Mouse (Mus musculus): ENCODE measurements at regions not wholly inside any gene's neighbourhood (a gene's known extent, or its start where the extent isn't known, plus 50 kb on each side); places are given as distances from the start of the nearest gene placed in this dataset.
A peak's percentile ranks its signal among the peaks of the same experiment; 100 is the strongest.

DNA sequence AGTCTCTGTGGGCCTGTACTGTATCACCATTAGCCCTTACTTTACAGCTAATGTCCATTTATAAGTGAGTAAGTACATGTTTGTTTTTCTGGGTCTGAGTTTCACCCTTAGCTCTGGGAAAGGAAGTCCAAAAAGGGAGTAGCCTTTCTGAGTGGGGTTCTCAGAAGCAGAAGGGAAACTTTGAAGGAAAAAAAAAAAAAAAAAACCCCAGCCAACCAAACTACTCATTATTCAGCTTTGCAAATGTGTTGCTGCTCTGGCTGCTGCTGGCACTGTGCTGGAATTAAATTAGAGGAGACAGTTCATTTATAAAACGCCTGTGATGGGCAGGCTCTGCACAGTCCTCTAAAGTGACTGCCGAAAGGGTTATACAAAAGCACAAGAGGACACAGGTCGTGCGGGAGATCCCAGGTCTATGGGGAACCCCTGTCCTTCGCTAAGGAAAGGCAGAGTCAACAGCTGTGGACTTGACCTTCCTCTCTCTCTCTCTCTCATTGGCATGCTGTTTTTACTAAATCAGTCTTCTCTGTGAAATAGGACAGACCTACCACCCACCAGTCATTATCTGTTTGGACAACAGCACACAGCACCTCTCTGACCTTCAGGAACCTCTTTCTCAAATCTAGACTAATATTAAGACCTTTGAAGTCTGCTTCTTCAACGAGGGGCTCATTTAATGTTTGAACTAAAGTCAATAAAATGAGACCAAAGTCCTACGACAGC is 165.4 kb downstream of the Cd47 start:
- peak; percentile 54 for DNase-seq (ENCODE audit: inconsistent ontology term)

- no peak for DNase-seq (ENCODE audit: inconsistent ontology term)
Observed at GRCm38 (mm10) chr16:49966251-49966588, 165.9 kb downstream of the Cd47 start.

DNA sequence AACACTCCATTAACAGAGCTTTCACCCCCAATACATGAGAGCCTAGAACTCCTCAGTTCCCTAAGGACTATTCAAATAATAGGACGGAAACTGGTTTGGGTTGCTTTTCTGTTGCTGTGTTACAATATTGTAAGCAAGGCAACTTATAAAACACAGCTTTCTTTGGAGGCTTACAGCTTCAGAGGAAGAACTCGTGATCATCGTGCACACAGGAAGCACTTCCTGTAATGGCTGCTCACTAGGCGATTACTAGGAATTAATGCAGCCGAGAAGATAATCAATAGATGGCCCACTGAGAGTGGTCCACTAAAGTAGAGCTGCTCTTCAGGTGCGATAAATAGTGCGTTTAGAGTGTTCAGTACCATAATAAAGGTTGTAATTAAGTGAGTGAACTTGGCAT is 166.8 kb downstream of the Cd47 start:
- DNase-seq (ENCODE audit: inconsistent ontology term) = no peak

GRCm38 (mm10) chr16:49968291-49968870 is 168.0 kb downstream of the Cd47 start:
- no peak for DNase-seq (ENCODE audit: inconsistent ontology term)

- no peak for DNase-seq (ENCODE audit: inconsistent ontology term)
Observed at GRCm38 (mm10) chr16:49969035-49969434, 168.7 kb downstream of the Cd47 start.

DNA sequence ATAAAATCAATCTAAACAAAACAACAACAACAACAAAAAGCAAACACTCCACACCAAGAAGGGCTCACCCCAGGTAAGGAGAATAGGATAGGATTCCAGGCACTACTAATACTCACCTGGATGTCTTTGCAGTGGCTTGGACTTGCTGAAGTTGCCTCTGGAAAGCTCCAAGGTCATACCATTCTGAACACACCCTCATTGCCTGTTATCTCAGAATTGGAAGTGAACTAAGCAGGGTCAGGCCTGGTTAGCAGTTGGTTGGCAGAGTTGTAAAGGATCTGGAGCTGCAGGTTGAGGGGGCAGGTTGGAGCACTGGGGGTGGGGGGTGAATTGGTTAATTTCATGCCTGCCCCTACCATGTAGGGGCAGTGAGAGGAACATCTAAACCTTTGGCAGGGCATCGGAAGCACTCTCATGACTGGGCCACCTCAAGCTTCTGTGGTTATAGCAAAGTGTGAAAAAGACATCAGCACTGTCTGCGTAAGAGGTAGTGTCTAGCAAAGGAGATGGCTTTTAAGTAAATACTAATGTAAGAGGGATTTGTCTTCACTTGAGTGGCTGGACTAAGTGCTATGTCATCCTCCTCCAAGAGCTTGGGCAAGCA is 169.5 kb downstream of the Cd47 start:
- DNase-seq (ENCODE audit: inconsistent ontology term) = no peak

- DNase-seq (ENCODE audit: inconsistent ontology term) = peak; percentile 82
Observed at GRCm38 (mm10) chr16:49970297-49970804, 170.0 kb downstream of the Cd47 start.

DNA sequence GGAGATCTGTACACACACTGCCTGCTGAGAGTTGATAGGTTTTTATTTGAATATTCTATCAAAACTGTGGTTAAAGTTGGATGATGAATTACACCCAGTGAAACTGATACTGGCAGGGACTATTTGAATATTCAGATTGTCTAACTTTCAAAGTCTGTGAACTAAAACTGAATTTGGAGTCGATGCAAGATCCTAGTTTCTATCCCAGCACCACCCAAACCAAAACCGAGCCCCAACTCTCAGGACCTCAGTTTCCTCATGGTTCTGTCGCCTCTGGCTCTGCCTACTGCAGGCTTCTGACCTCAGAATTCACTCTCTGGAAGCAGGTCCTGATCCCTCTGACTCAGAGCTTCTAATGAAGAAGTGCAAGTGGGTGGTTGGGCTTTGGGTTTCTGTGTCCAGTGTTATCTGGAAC is 170.8 kb downstream of the Cd47 start:
- peak; percentile 35 for DNase-seq (ENCODE audit: inconsistent ontology term)

- no peak for DNase-seq (ENCODE audit: inconsistent ontology term)
Observed at GRCm38 (mm10) chr16:49977276-49977675, 176.9 kb downstream of the Cd47 start.

GRCm38 (mm10) chr16:49979426-49979940 is 179.2 kb downstream of the Cd47 start:
- no peak for DNase-seq (ENCODE audit: inconsistent ontology term)

- peak; percentile 67 for DNase-seq (ENCODE audit: inconsistent ontology term)
Observed at GRCm38 (mm10) chr16:49980178-49980646, 179.9 kb downstream of the Cd47 start.

GRCm38 (mm10) chr16:49982180-49982579 is 181.8 kb downstream of the Cd47 start:
- peak; percentile 89 for DNase-seq (ENCODE audit: inconsistent ontology term)

DNA sequence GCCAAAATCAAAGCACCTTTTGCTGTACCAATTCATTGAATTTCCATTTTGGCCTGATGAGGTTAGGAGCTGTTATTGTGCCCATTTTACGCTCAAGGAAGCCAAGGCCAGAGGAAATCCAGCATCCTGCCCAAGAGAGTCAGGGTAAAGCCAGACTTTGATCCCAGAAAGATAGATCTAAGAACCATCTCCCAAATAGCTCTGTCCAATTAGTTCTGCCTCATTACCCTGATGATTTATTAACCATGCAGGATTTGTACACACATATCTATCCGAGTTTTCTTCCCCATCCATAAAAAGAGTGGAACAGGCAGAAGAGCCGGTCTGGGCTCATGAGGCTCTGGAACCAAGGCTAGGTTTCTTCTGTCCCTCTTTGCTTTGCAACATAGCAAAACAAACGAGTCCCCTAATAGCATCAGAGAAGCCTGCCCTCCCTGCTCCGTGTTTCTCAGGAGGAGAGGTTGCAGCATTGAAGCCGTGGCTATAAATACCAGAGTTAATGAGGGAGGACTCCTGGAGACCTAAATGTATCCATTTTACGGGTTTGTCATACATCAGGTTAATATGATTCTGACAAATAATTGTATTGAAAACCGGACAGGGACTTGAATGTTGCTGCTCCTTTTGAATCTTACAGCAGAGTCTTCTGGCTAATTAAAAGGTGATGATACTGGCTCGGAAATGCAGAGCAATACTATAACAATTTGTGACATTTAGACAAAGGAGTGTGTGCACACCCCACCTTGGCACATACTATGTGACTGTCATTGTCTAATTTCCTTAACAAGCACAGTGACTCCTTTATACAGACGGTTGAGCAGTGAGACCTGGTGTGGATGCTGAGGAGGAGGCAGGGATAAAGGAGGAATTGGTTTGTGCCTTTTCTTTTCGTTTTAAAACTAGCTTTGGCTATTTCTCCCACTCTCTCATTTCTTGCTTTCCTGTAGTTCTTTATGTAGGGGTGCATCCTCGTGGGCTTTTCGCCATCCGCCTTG is 185.0 kb downstream of the Cd47 start:
- DNase-seq (ENCODE audit: inconsistent ontology term) = no peak

- no peak for DNase-seq (ENCODE audit: inconsistent ontology term)
Observed at GRCm38 (mm10) chr16:49986954-49987353, 186.6 kb downstream of the Cd47 start.

- no peak for DNase-seq (ENCODE audit: inconsistent ontology term)
Observed at GRCm38 (mm10) chr16:49995822-49996221, 195.5 kb downstream of the Cd47 start.

DNA sequence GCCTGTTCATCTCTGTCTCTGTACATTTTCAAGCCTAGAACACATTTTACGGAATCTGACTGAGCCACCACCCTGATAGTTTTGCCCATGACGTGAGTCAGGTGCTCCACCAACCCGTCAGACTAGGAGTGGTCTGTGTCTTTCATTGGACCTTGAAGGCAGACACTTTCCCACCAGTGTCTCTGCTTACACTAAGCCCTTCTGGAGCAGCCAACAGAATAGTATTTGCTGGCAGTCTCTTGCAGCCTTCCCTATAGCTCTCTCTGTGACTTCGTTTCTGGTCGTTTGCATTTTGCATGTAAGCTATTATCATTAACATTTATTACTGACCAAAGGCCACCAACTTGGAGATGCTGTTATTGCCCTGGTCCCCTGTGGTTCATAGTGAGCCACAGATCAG is 196.3 kb downstream of the Cd47 start:
- DNase-seq (ENCODE audit: inconsistent ontology term) = no peak

DNA sequence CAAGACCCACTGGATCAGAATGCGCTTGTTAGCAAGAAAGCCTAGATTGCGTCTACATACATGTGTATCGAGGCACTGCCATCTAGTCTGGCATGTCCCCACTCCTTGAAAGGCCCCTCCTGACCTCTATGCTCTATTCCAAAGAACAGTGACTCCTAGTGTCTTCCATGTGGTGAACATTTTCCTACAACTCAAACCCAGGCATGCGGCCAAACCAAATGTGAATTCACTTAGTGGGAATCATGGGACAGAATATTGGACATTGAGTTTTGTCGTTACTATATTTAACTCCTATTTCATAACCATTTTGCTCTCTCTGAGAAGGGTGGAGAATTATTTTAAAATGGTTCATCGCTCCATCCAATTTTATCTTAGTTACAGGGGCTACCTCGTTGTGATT is 196.7 kb downstream of the Cd47 start:
- no peak for DNase-seq (ENCODE audit: inconsistent ontology term)

DNA sequence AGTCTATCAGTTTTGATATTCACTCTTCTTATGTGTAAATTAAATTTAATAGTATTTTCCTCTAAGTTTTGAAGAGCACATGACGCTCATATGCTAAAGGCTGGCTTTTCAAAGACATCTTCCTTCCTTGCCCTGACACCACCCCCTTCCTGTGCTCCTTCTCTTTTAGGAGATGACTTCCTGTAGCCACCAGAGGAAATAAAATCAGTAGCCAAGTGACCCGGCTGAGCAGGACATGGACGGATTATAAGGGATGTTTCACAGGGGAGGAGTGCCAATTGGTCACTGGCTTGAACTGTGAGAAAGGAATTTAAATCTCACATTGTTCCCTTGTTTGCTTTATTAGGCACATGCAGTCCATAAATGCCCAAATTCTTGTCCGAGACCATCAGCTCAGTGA is 200.5 kb downstream of the Cd47 start:
- peak; percentile 30 for DNase-seq (ENCODE audit: inconsistent ontology term)

GRCm38 (mm10) chr16:50001662-50002455 is 201.5 kb downstream of the Cd47 start:
- no peak for DNase-seq (ENCODE audit: inconsistent ontology term)

DNA sequence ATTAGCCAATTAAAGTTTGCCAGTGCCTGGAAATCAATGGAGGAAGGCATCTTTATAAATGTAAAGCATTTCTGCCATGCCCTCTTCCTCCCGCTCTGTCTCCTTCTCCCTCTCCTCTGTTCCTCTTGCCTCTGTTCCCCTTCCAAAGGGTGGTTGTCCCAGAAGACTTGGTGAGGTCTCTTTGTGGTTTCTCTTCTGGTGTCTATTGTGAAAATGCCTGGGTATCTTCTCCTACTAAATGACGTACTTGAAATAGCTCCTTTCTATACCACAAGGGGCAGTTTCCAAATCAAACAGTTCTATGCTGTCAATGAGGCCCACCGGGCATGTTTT is 202.1 kb downstream of the Cd47 start:
- DNase-seq (ENCODE audit: inconsistent ontology term) = no peak

GRCm38 (mm10) chr16:50009046-50009445 is 208.7 kb downstream of the Cd47 start:
- DNase-seq (ENCODE audit: inconsistent ontology term) = no peak

Measured in Muller cell, postnatal 12 days (primary cell).